Mouse (Mus musculus) liver, adult 2 months (tissue): ENCODE data around the gene Herc3. TPM values are rescaled to one million over a fixed set of nuclear protein-coding genes. Genes with fewer than 3 reads are reported as not detected.
"Not testable (repeated sequence)": the region's sequence is repeated elsewhere in the genome, so short reads cannot be mapped to it uniquely, and the experiment has no call there.

ENCODE experiments used
- DNase-seq: peaks from one replicate; pipeline ENCODE4 v3.0.0-alpha.2; 2011; ENCODE audit warnings: low read depth, low spot score; ENCODE audit errors: extremely low read depth
- H3K27ac ChIP-seq: fragments of 200-500 bp; replicated peaks from 2 replicates; pipeline ENCODE4 v1.5.1; 2012; ENCODE audit warnings: low read depth, mild to moderate bottlenecking, control low read depth, inconsistent platforms, low read length; ENCODE audit not compliant: insufficient read depth
- H3K27me3 ChIP-seq: fragments of 200-500 bp; 2 replicates; pipeline ENCODE4 v1.6.1; 2012; ENCODE audit warnings: mild to moderate bottlenecking, moderate library complexity, low read length, inconsistent platforms; ENCODE audit not compliant: control insufficient read depth, insufficient read depth
- H3K36me3 ChIP-seq: fragments of 200-500 bp; 2 replicates; pipeline ENCODE4 v1.6.1; 2012; ENCODE audit warnings: low read length, inconsistent platforms; ENCODE audit not compliant: control insufficient read depth, insufficient read depth
- H3K4me1 ChIP-seq: fragments of 200-500 bp; 2 replicates; pipeline ENCODE4 v1.6.1; 2011; ENCODE audit warnings: low read length; ENCODE audit not compliant: control insufficient read depth, insufficient read depth
- H3K4me3 ChIP-seq: fragments of 200-500 bp; 2 replicates; pipeline ENCODE4 v1.5.1; 2011; ENCODE audit warnings: low read depth, mild to moderate bottlenecking, control low read depth, low read length, moderate library complexity; ENCODE audit not compliant: insufficient read depth
- H3K79me2 ChIP-seq: fragments of 200-500 bp; 2 replicates; pipeline ENCODE4 v1.6.1; 2012; ENCODE audit warnings: inconsistent platforms, mild to moderate bottlenecking, low read length, moderate library complexity; ENCODE audit not compliant: control insufficient read depth, insufficient read depth
- H3K9ac ChIP-seq: fragments of 200-500 bp; 2 replicates; pipeline ENCODE4 v1.6.1; 2012; ENCODE audit warnings: low read depth, mild to moderate bottlenecking, control low read depth, inconsistent platforms, low read length
- CTCF ChIP-seq: fragments of 200-500 bp; IDR thresholded peaks from 2 replicates; pipeline ENCODE4 v1.5.1; 2011; ENCODE audit warnings: low read depth, low read length, control low read depth
- POLR2A ChIP-seq: fragments of 200-500 bp; IDR thresholded peaks from 2 replicates; pipeline ENCODE4 v1.6.1; 2011; ENCODE audit warnings: low read length, control low read depth; ENCODE audit not compliant: insufficient read depth; ENCODE audit errors: extremely low read depth
- WGBS: fragments of 180-500 bp; shearing (Covaris S2); methylation state at CpG from one replicate; pipeline ENCODE4 v1.1.7; 2018; 5-methylcytosine and 5-hydroxymethylcytosine counted together
- polyA plus RNA-seq: library from polyadenylated mRNA; depleted of rRNA; stranded (reverse); fragments of >200 nt; gene quantifications from 2 replicates; pipeline ENCODE4 v1.2.3, GENCODE M21; 2012; rRNA removed
- total RNA-seq: library from RNA; depleted of rRNA; stranded (reverse); fragments of >200 nt; gene quantifications from 2 replicates; pipeline ENCODE4 v1.2.3, GENCODE M21; 2014; rRNA removed

Gene Herc3
- total RNA-seq: 7.9 and 10.3 TPM in 2 replicates
- polyA plus RNA-seq: 2.4 and 3.5 TPM in 2 replicates

GRCm38 (mm10) chr6:58831232-58832009 is at the start of gene Herc3:
Gene Herc3 (plus strand): TSS chr6:58831465.
- H3K36me3 ChIP-seq: no peaks in the 10 kb centered on the region
- peak; percentile 74 for DNase-seq
- TF ChIP-seq POLR2A (peak; percentile 55; the same call in 1 of the 2 replicates), CTCF (no peak)
- peak within 1 kb of the TSS; percentile 82 for H3K9ac ChIP-seq
- peak within 1 kb of the TSS; percentile 77 for H3K4me3 ChIP-seq
- H3K27me3 ChIP-seq: no peaks in the 10 kb centered on the region
- H3K4me1 ChIP-seq: peaks cover 3% of the 10 kb centered on the region; the same call in 1 of the 2 replicates
- peak within 1 kb of the TSS; percentile 65 for H3K27ac ChIP-seq
- WGBS: under 1% methylated on average over 69 of the region's 83 CpGs
- no peaks in the 10 kb centered on the region; the same call in 1 of the 2 replicates for H3K79me2 ChIP-seq

GRCm38 (mm10) chr6:58801394-58801793 is 29.9 kb upstream of the Herc3 start:
- no peak overlapping the region for H3K9ac ChIP-seq
- H3K36me3 ChIP-seq: no peaks in the 10 kb centered on the region
- DNase-seq: no peak
- no peak overlapping the region for H3K27ac ChIP-seq
- no peaks in the 10 kb centered on the region for H3K27me3 ChIP-seq
- H3K4me3 ChIP-seq: no peak overlapping the region
- no peak for TF ChIP-seq CTCF
- TF ChIP-seq POLR2A: no peak
- no peaks in the 10 kb centered on the region for H3K79me2 ChIP-seq
- no peaks in the 10 kb centered on the region for H3K4me1 ChIP-seq

DNA sequence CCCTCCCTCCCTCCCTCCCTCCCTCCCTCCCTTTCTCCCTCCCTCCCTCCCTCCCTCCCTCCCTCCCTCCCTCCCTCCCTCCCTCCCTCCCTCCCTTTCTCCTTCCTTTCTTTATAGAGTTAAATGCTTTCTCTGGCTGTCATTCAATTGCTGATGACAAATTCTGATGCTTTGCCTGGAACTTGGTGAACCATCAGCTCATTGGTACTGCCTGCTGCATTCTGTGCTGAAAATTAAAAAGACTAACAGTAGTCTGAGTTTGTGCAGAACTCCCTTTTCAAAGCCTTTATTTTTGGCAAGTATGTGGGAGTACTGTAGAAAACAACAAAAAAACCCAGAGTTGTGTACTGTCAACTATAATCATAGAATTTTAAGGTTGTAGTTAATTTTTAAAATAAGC is 16.9 kb upstream of the Herc3 start:
- no peak for TF ChIP-seq POLR2A
- no peak for TF ChIP-seq CTCF
- no peak for DNase-seq
- H3K79me2 ChIP-seq: no peaks in the 10 kb centered on the region
- no peak overlapping the region for H3K9ac ChIP-seq
- no peak overlapping the region for H3K27ac ChIP-seq
- no peaks in the 10 kb centered on the region for H3K4me1 ChIP-seq
- no peak overlapping the region for H3K4me3 ChIP-seq
- no peaks in the 10 kb centered on the region for H3K36me3 ChIP-seq
- no peaks in the 10 kb centered on the region for H3K27me3 ChIP-seq

- H3K27ac ChIP-seq, H3K27me3 ChIP-seq, H3K4me1 ChIP-seq, H3K79me2 ChIP-seq, H3K36me3 ChIP-seq, H3K4me3 ChIP-seq, H3K9ac ChIP-seq, DNase-seq: not testable (repeated sequence)
- WGBS: 98% methylated on average over 7 of the region's 11 CpGs
Measured at GRCm38 (mm10) chr6:58817037-58817436, 14.2 kb upstream of the Herc3 start.

GRCm38 (mm10) chr6:58825619-58826018 is 5.6 kb upstream of the Herc3 start:
- no peak overlapping the region for H3K27ac ChIP-seq
- WGBS: 57% methylated on average over 2 of the region's 2 CpGs
- TF ChIP-seq CTCF: no peak
- TF ChIP-seq POLR2A: no peak

DNA sequence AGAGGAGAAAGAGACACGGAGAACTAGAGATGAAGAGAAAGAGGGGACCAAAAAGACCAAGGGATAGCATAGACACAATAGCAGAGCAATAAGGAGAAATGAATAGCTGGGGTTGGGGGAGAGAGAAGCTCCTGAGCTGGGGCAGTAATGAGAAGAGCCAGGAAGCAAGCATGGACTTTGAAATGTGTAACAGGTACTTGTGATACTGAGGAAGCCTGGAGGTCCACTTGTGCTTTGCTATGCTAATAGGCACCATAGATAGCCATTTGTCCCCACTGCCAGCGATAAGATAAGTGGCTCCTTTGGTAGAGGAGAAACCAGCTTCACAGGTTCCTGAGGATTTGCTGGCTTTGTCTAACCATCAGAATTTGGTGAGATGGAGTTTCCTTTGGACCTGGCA is 5.2 kb upstream of the Herc3 start:
- Histone ChIP-seq H3K27me3 (no peaks in the 10 kb centered on the region), H3K79me2 (no peaks in the 10 kb centered on the region), H3K27ac (no peak overlapping the region), H3K4me3 (no peak overlapping the region), H3K36me3 (no peaks in the 10 kb centered on the region), H3K4me1 (no peaks in the 10 kb centered on the region), H3K9ac (no peak overlapping the region)
- no peak for DNase-seq
- TF ChIP-seq POLR2A: no peak
- 80% methylated on average over 2 of the region's 2 CpGs for WGBS

More at GRCm38 (mm10) chr6:58825619-58826018, 5.6 kb upstream of the Herc3 start:
- Histone ChIP-seq H3K79me2 (no peaks in the 10 kb centered on the region), H3K36me3 (no peaks in the 10 kb centered on the region), H3K4me1 (no peaks in the 10 kb centered on the region), H3K9ac (no peak overlapping the region), H3K27me3 (no peaks in the 10 kb centered on the region), H3K4me3 (no peak overlapping the region)
- DNase-seq: no peak
